Mouse (Mus musculus) forebrain, embryonic 16.5 days (tissue): ENCODE data around the gene Gria1. TPM values are rescaled to one million over a fixed set of nuclear protein-coding genes. Genes with fewer than 3 reads are reported as not detected.

Source experiments
- ATAC-seq: fragments of 200-750 bp; cut with Nextera tagmentation; 2 replicates; pipeline ENCODE4 v1.8.0; 2017; ENCODE audit warnings: mild to moderate bottlenecking, moderate library complexity
- H3K27ac ChIP-seq: fragments of 300-500 bp; sonication (generic); 2 replicates; pipeline ENCODE4 v1.5.1; 2014; ENCODE audit warnings: low read length, control low read depth
- H3K27me3 ChIP-seq: fragments of 300-500 bp; sonication (generic); replicated peaks from 2 replicates; pipeline ENCODE4 v1.6.1; 2014; ENCODE audit warnings: low read length; ENCODE audit not compliant: control insufficient read depth, insufficient read depth
- H3K36me3 ChIP-seq: fragments of 300-500 bp; sonication (generic); 2 replicates; pipeline ENCODE4 v1.6.1; 2014; ENCODE audit not compliant: control insufficient read depth, insufficient read depth
- H3K4me1 ChIP-seq: fragments of 300-500 bp; sonication (generic); replicated peaks from 2 replicates; pipeline ENCODE4 v1.6.1; 2014; ENCODE audit warnings: low read length; ENCODE audit not compliant: control insufficient read depth, insufficient read depth
- H3K4me2 ChIP-seq: fragments of 300-500 bp; sonication (generic); 2 replicates; pipeline ENCODE4 v1.6.1; 2014; ENCODE audit warnings: mild to moderate bottlenecking, low read length, control low read depth
- H3K4me3 ChIP-seq: fragments of 300-500 bp; sonication (generic); replicated peaks from 2 replicates; pipeline ENCODE4 v1.5.1; 2014; ENCODE audit warnings: mild to moderate bottlenecking, low read length, control low read depth
- H3K9ac ChIP-seq: fragments of 300-500 bp; sonication (generic); replicated peaks from 2 replicates; pipeline ENCODE4 v1.6.1; 2014; ENCODE audit warnings: low read depth, low read length, control low read depth
- H3K9me3 ChIP-seq: fragments of 300-500 bp; sonication (generic); 2 replicates; pipeline ENCODE4 v1.6.1; 2016; ENCODE audit warnings: low read length; ENCODE audit not compliant: control insufficient read depth
- WGBS: fragments of 180-500 bp; shearing (Covaris S2); extraction: QIAGEN DNeasy Blood & Tissue Kit; methylation state at CpG from one replicate; pipeline ENCODE4 v1.1.7; 2014; 5-methylcytosine and 5-hydroxymethylcytosine counted together
- polyA plus RNA-seq: library from polyadenylated mRNA; unstranded; fragments of >200 nt; fragmentation: Nextera tagmentation; extraction: Ambion mirVana; gene quantifications from 2 replicates; pipeline ENCODE4 v1.2.1, GENCODE M21; 2015

The Gria1 gene
- polyA plus RNA-seq, 1 experiment from 2014 or later, result 75.1 TPM

DNA sequence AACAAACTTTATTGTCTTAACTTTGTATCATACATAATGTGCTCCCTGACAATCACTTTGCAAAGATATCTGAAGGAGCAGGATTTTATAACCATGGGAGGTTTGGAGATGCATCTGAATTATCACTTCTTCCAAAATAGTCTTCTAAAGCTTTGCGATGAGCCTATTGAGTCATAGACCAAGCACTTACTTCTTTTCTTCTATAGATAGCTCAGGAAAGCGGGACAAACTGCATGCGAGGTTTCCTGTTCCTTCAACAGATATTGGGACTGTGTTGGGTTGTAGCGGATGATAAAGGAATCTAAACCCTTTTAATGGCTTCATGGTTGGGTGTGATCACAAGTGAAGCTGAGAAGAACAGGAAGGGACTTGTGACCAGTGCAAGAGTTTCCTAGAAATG lies 263.5 kb downstream of the Gria1 start:
- H3K9ac ChIP-seq, result no peak overlapping the region
- WGBS, result 94% methylated on average over 4 of the region's 4 CpGs
- no peak overlapping the region for H3K27ac ChIP-seq
- no peak overlapping the region for H3K4me2 ChIP-seq
- no peak for ATAC-seq
- H3K4me1 ChIP-seq, result no peaks in the 10 kb centered on the region
- no peak overlapping the region for H3K4me3 ChIP-seq
- no peaks in the 10 kb centered on the region for H3K9me3 ChIP-seq
- no peaks in the 10 kb centered on the region for H3K27me3 ChIP-seq
- H3K36me3 ChIP-seq, result no peaks in the 10 kb centered on the region

DNA sequence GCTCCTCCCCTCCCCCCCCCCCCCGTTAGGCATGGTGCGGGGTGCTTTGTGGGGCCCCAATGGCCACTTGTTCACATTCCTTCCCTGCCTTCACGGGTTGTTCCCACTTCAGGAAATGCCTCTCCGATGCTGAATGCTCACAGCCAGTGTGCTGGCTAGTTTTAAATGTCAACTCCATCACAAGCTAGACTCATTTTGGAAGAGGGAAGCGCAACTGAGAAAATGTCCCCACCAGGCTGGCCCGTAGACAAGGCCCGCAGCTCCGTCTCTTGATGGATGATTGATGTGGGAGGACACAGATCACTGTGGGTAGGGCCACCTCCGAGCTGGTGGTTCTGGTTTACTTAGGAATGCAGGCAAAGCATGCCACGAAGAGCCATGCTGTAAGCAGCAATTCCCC lies 266.9 kb downstream of the Gria1 start:
- Histone ChIP-seq H3K9me3 (no peaks in the 10 kb centered on the region), H3K27me3 (no peaks in the 10 kb centered on the region), H3K4me1 (no peaks in the 10 kb centered on the region), H3K27ac (no peak overlapping the region), H3K4me2 (no peak overlapping the region), H3K4me3 (no peak overlapping the region), H3K9ac (no peak overlapping the region), H3K36me3 (no peaks in the 10 kb centered on the region)
- ATAC-seq, result no peak
- 73% methylated on average over 9 of the region's 10 CpGs for WGBS

GRCm38 (mm10) chr11:57286119-57286518 lies 274.9 kb downstream of the Gria1 start:
- whole genome bisulfite sequencing, result 79% methylated on average over 2 of the region's 2 CpGs
- no peak overlapping the region for H3K27ac ChIP-seq

GRCm38 (mm10) chr11:57297376-57297775 lies 286.2 kb downstream of the Gria1 start:
- H3K27me3 ChIP-seq, result no peaks in the 10 kb centered on the region
- no peaks in the 10 kb centered on the region for H3K36me3 ChIP-seq
- H3K9me3 ChIP-seq, result no peaks in the 10 kb centered on the region
- H3K4me3 ChIP-seq, result no peak overlapping the region
- H3K9ac ChIP-seq, result no peak overlapping the region
- H3K27ac ChIP-seq, result no peak overlapping the region
- WGBS, result 94% methylated on average over 8 of the region's 8 CpGs
- no peak overlapping the region for H3K4me2 ChIP-seq
- peaks cover 6% of the 10 kb centered on the region; the same call in 1 of the 2 replicates for H3K4me1 ChIP-seq
- ATAC-seq, result no peak

More at GRCm38 (mm10) chr11:57286119-57286518, 274.9 kb downstream of the Gria1 start:
- ATAC-seq, result no peak
- Histone ChIP-seq H3K27me3 (no peaks in the 10 kb centered on the region), H3K9ac (no peak overlapping the region), H3K4me2 (no peak overlapping the region), H3K4me1 (no peaks in the 10 kb centered on the region), H3K9me3 (no peaks in the 10 kb centered on the region), H3K36me3 (0 out of 2 replicates have a peak, but pooled peaks cover 3% of the 10 kb centered on the region), H3K4me3 (no peak overlapping the region)

DNA sequence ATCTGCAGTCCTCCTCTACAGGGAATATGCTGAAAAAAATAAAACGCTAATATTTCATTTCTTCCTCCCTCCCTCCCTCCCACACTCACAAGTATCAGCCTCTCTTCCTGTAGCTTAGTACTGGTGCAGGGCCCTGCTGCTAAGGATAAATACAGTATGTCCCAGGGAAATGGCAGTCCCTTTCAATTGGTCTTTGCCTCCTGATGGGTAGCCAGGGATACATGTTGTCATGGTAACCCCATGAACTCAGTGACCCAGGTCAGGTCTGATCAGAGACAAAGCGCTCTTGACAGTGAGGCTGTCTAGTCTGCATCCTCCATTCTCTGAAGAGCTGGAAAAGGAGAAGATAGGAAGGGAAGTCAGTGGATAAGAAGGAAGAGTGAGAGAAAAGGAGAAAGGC lies 287.1 kb downstream of the Gria1 start:
- 19% methylated on average over 2 of the region's 2 CpGs for WGBS
- no peak overlapping the region for H3K27ac ChIP-seq
- peak; percentile 58 for ATAC-seq
- no peak overlapping the region for H3K9ac ChIP-seq
- no peaks in the 10 kb centered on the region for H3K9me3 ChIP-seq
- H3K27me3 ChIP-seq, result no peaks in the 10 kb centered on the region
- H3K36me3 ChIP-seq, result no peaks in the 10 kb centered on the region
- H3K4me2 ChIP-seq, result no peak overlapping the region
- no peak overlapping the region for H3K4me3 ChIP-seq
- peaks cover 6% of the 10 kb centered on the region; the same call in 1 of the 2 replicates for H3K4me1 ChIP-seq

GRCm38 (mm10) chr11:57298665-57299064 lies 287.5 kb downstream of the Gria1 start:
- H3K9ac ChIP-seq, result no peak overlapping the region
- no peak overlapping the region for H3K27ac ChIP-seq
- H3K36me3 ChIP-seq, result no peaks in the 10 kb centered on the region
- no peaks in the 10 kb centered on the region for H3K9me3 ChIP-seq
- no peak overlapping the region for H3K4me2 ChIP-seq
- H3K4me3 ChIP-seq, result no peak overlapping the region
- no peak for ATAC-seq
- no peaks in the 10 kb centered on the region for H3K27me3 ChIP-seq
- H3K4me1 ChIP-seq, result peaks cover 6% of the 10 kb centered on the region; the same call in 1 of the 2 replicates

DNA sequence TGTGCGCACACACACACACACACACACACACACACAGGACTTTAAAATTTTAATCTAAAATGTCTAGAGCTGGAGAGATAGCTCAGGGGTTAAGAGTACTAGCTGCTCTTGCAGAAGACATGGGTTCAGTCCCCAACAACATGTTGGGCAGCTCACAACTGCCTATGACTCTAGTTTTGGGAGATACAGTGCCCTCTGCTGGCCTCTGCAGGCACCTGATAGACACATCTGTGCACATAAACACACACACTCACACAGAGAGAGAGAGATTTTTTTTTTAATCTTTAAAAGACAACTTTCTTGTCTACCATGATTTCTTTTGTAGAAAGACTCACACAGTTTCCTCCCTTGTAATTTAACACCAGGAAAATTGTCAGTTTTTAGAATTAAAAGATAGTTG lies 292.4 kb downstream of the Gria1 start:
- 97% methylated on average over 1 of the region's 1 CpGs for WGBS
- H3K27me3 ChIP-seq, result no peaks in the 10 kb centered on the region
- H3K27ac ChIP-seq, result no peak overlapping the region
- no peak overlapping the region for H3K4me2 ChIP-seq
- no peak for ATAC-seq
- H3K4me1 ChIP-seq, result no peaks in the 10 kb centered on the region
- H3K9me3 ChIP-seq, result no peaks in the 10 kb centered on the region
- H3K9ac ChIP-seq, result no peak overlapping the region
- H3K36me3 ChIP-seq, result no peaks in the 10 kb centered on the region
- no peak overlapping the region for H3K4me3 ChIP-seq

DNA sequence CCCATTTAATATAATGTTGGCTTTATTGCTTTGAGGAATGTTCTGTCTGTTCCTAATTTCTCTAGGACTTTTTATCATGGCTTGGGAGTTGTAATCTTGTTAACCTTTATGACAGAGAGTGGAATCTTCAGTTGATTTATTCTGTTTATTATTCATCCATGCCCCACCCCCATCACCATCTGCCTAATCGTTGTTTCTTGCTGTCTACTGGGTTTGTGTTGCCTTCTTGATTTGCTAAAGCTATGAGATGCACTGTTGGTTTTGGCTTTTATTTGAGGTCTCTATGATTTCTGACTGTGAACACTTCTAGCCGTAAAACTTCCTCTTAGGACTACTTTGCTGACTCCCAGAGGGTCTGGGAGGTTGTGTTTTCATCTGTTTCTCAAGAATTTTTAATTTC lies 294.9 kb downstream of the Gria1 start:
- Histone ChIP-seq H3K36me3 (no peaks in the 10 kb centered on the region), H3K4me1 (no peaks in the 10 kb centered on the region), H3K27ac (no peak overlapping the region), H3K4me2 (no peak overlapping the region), H3K4me3 (no peak overlapping the region), H3K9me3 (no peaks in the 10 kb centered on the region), H3K9ac (no peak overlapping the region), H3K27me3 (no peaks in the 10 kb centered on the region)
- ATAC-seq, result no peak
- 75% methylated on average over 2 of the region's 2 CpGs for WGBS

GRCm38 (mm10) chr11:57306892-57307291 lies 295.7 kb downstream of the Gria1 start:
- H3K9ac ChIP-seq, result no peak overlapping the region
- no peaks in the 10 kb centered on the region for H3K9me3 ChIP-seq
- 96% methylated on average over 1 of the region's 1 CpGs for WGBS
- no peak overlapping the region for H3K4me2 ChIP-seq
- H3K36me3 ChIP-seq, result no peaks in the 10 kb centered on the region
- ATAC-seq, result no peak
- no peaks in the 10 kb centered on the region for H3K4me1 ChIP-seq
- H3K27ac ChIP-seq, result no peak overlapping the region
- no peaks in the 10 kb centered on the region for H3K27me3 ChIP-seq
- H3K4me3 ChIP-seq, result no peak overlapping the region

DNA sequence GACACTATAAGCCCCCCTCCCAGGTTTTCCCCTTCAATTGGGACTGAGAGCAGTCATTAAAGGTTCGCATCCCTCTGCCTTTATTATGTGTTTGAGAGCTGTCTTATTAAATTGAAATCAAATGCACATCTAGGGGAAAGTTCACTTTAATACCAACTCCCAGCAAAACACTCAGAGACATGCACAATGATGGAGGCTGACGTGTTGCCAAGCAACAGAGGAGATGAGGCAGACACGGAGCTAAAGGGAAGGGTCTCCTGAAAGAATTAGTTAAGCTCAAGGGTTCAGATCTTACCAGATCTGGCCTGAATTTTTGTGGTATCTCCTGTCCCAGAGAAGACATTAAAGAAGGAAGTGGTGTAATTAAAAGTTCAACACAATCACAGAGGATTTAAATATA lies 305.9 kb downstream of the Gria1 start:
- peaks cover 12% of the 10 kb centered on the region for H3K4me1 ChIP-seq
- H3K27ac ChIP-seq, result no peak overlapping the region
- no peak overlapping the region for H3K4me3 ChIP-seq
- no peaks in the 10 kb centered on the region for H3K36me3 ChIP-seq
- peak; percentile 58; the same call in 1 of the 2 replicates for ATAC-seq
- H3K27me3 ChIP-seq, result no peaks in the 10 kb centered on the region
- H3K4me2 ChIP-seq, result no peak overlapping the region
- H3K9me3 ChIP-seq, result no peaks in the 10 kb centered on the region
- 33% methylated on average over 3 of the region's 3 CpGs for WGBS
- H3K9ac ChIP-seq, result no peak overlapping the region
